Mouse (Mus musculus) lung, adult 2 months (tissue): ENCODE measurements at regions not wholly inside any gene's neighbourhood (a gene's known extent, or its start where the extent isn't known, plus 50 kb on each side); places are given as distances from the start of the nearest gene placed in this dataset.

Source experiments
- DNase-seq: peaks from one replicate; pipeline ENCODE4 v3.0.0; 2022
- H3K4me1 ChIP-seq: fragments of 200-500 bp; 2 replicates; pipeline ENCODE4 v1.6.1; 2011; ENCODE audit warnings: low read length; ENCODE audit not compliant: control insufficient read depth, insufficient read depth
- H3K4me3 ChIP-seq: fragments of 200-500 bp; replicated peaks from 2 replicates; pipeline ENCODE3; 2011; ENCODE audit warnings: low read depth, mild to moderate bottlenecking, control low read depth, low read length; ENCODE audit errors: extremely low read depth
- CTCF ChIP-seq: fragments of 200-500 bp; IDR thresholded peaks from 2 replicates; pipeline ENCODE4 v1.5.1; 2011; ENCODE audit warnings: mild to moderate bottlenecking, low read length, control low read depth; ENCODE audit not compliant: insufficient read depth
- POLR2A ChIP-seq: fragments of 200-500 bp; IDR thresholded peaks from 2 replicates; pipeline ENCODE4 v1.6.1; 2011; ENCODE audit warnings: low read depth, mild to moderate bottlenecking, control low read depth, low read length, borderline replicate concordance; ENCODE audit errors: extremely low read depth
- WGBS: fragments of 180-500 bp; shearing (Covaris S2); methylation state at CpG from one replicate; pipeline ENCODE4 v1.1.7; 2018; 5-methylcytosine and 5-hydroxymethylcytosine counted together

GRCm38 (mm10) chr8:11909146-11909545 lies 68.9 kb downstream of the Tex29 start:
- 67% methylated on average over 3 of the region's 3 CpGs for WGBS
- DNase-seq, result no peak
- Histone ChIP-seq H3K4me1 (peaks cover 2% of the 10 kb centered on the region; the same call in 1 of the 2 replicates), H3K4me3 (no peak overlapping the region)
- TF ChIP-seq CTCF, result no peak
- no peak for TF ChIP-seq POLR2A

GRCm38 (mm10) chr8:11911639-11912450 lies 71.6 kb downstream of the Tex29 start:
- no peak overlapping the region for H3K4me3 ChIP-seq
- DNase-seq, result peak; percentile 48
- H3K4me1 ChIP-seq, result peaks cover 2% of the 10 kb centered on the region; the same call in 1 of the 2 replicates
- WGBS, result 40% methylated on average over 18 of the region's 18 CpGs
- no peak for TF ChIP-seq CTCF
- no peak for TF ChIP-seq POLR2A

- TF ChIP-seq POLR2A (no peak), CTCF (no peak)
- peaks cover 2% of the 10 kb centered on the region; the same call in 1 of the 2 replicates for H3K4me1 ChIP-seq
- no peak overlapping the region for H3K4me3 ChIP-seq
- WGBS, result 71% methylated on average over 17 of the region's 17 CpGs
- DNase-seq, result no peak
Observed at GRCm38 (mm10) chr8:11912451-11913128, 72.3 kb downstream of the Tex29 start.

- no peak for DNase-seq
- 67% methylated on average over 12 of the region's 12 CpGs for WGBS
- no peak for TF ChIP-seq CTCF
- no peak for TF ChIP-seq POLR2A
- peaks cover 2% of the 10 kb centered on the region; the same call in 1 of the 2 replicates for H3K4me1 ChIP-seq
- no peak overlapping the region for H3K4me3 ChIP-seq
Observed at GRCm38 (mm10) chr8:11913129-11913900, 73.0 kb downstream of the Tex29 start.

- 70% methylated on average over 7 of the region's 7 CpGs for WGBS
- TF ChIP-seq POLR2A (no peak), CTCF (no peak)
- H3K4me3 ChIP-seq, result no peak overlapping the region
- no peak for DNase-seq
- peaks cover 2% of the 10 kb centered on the region; the same call in 1 of the 2 replicates for H3K4me1 ChIP-seq
Observed at GRCm38 (mm10) chr8:11914131-11914530, 73.9 kb downstream of the Tex29 start.

- no peak overlapping the region for H3K4me3 ChIP-seq
- no peak for DNase-seq
- peaks cover 2% of the 10 kb centered on the region; the same call in 1 of the 2 replicates for H3K4me1 ChIP-seq
- TF ChIP-seq CTCF (no peak), POLR2A (no peak)
- WGBS, result 41% methylated on average over 19 of the region's 19 CpGs
Observed at GRCm38 (mm10) chr8:11914681-11915474, 74.6 kb downstream of the Tex29 start.

- WGBS, result 79% methylated on average over 11 of the region's 11 CpGs
- no peak overlapping the region for H3K4me3 ChIP-seq
- no peak for DNase-seq
- peaks cover 2% of the 10 kb centered on the region; the same call in 1 of the 2 replicates for H3K4me1 ChIP-seq
- TF ChIP-seq CTCF (no peak), POLR2A (no peak)
Observed at GRCm38 (mm10) chr8:11915721-11916120, 75.4 kb downstream of the Tex29 start.

GRCm38 (mm10) chr8:11919876-11920275 lies 79.6 kb downstream of the Tex29 start:
- no peak for TF ChIP-seq POLR2A
- TF ChIP-seq CTCF, result no peak
- H3K4me1 ChIP-seq, result no peaks in the 10 kb centered on the region
- 62% methylated on average over 2 of the region's 2 CpGs for WGBS
- DNase-seq, result no peak
- H3K4me3 ChIP-seq, result no peak overlapping the region

GRCm38 (mm10) chr8:11923115-11923514 lies 82.8 kb downstream of the Tex29 start:
- 52% methylated on average over 7 of the region's 7 CpGs for WGBS
- Histone ChIP-seq H3K4me3 (no peak overlapping the region), H3K4me1 (no peaks in the 10 kb centered on the region)
- no peak for DNase-seq
- TF ChIP-seq CTCF, result 0 out of 2 replicates have a peak, but pooled peaks have one; percentile 7
- no peak for TF ChIP-seq POLR2A
